Mouse (Mus musculus) brain, adult 10 weeks (tissue): ENCODE data around the gene Lingo1. TPM values are rescaled to one million over a fixed set of nuclear protein-coding genes. Genes with fewer than 3 reads are reported as not detected.

Experiments
- polyA plus RNA-seq: library from polyadenylated mRNA; stranded (reverse); fragments of 350-450 nt; fragmentation: Illumina TruSeq; extraction: RNeasy Lipid Tissue Mini Kit (QIAGEN cat#74804); gene quantifications from one replicate; pipeline ENCODE4 v1.2.3, GENCODE M21; 2015; ENCODE audit warnings: low read depth, low replicate concordance

Gene Lingo1
- 242 TPM for polyA plus RNA-seq

DNA sequence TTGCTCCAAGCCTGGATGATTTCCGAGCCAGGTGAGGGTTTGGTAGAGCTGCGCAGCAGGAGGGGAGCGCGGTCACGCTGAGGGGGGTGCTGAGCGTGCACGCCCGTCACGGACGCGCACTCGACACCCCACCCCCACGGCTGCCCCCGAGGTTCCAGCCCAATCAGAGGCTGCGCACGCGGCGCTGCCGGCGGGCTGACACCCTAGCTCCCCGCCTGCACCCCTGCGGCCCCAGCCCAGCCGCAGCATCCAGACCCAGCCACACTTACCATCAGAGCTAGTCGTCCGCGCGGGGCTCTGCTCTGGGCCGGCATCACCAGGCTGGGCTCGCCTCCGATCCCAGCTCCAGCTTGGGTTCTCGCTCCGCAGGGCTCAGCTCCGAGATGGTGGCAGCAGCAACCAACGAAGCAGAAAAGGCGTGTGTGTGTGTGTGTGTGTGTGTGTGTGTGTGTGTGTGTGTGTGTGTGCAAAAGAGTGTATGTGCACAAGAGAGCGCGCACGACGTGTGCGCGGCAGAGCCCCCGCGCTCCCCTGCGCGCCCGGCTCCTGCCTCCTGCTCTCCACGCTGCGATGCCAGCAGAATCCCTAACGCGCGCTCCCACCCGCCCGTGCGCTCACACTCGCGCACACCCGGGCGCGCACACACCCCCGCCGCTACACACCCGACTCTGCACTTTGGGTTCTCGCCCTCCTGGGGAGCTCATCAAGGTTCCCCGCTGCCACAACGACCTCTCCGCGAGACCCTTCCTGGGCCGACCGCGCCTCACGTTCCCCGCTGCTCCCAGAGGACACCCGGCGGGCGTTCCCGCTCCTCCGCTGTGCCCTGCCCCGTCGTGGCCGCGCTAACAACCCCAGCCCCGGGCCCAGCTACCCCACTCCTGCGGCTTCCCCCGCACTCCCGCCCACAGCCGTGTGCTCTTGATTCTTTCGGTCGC is at the start of gene Lingo1:
Gene Lingo1 (minus strand): TSS at position 748 of the 935 bp plus-strand sequence.

Other genes starting within 250 kb of the Lingo1 start
- not detected for gene Odf3l1, start 68.2 kb upstream of the Lingo1 start, polyA plus RNA-seq
- gene Cspg4, start 68.6 kb upstream of the Lingo1 start, polyA plus RNA-seq = 10.1 TPM
- gene Snx33, start 131.9 kb upstream of the Lingo1 start, polyA plus RNA-seq = 5.6 TPM
- 59.4 TPM for gene Imp3, start 141.0 kb upstream of the Lingo1 start, polyA plus RNA-seq
- 20.3 TPM for gene Snupn, start 154.4 kb upstream of the Lingo1 start, polyA plus RNA-seq
- 21.3 TPM for gene Ptpn9, start 198.5 kb upstream of the Lingo1 start, polyA plus RNA-seq